Mouse (Mus musculus): ENCODE results near the gene Sgf29.

GRCm38 (mm10) chr7:126701070-126701469, 52.0 kb downstream of the Sgf29 start:
- TF ChIP-seq MAFK (IDR thresholded peaks at IDR 0.05; ENCODE audit: insufficient read depth, low read depth, low read length) (no peak), ZC3H11A (IDR thresholded peaks at IDR 0.05; ENCODE audit: borderline replicate concordance, low read depth, low read length) (no peak)

Measured in ES-E14 (cell line).